Mouse (Mus musculus): ENCODE results near the gene Prok2.

- TF ChIP-seq CTCF (IDR thresholded peaks at IDR 0.05; ENCODE audit: insufficient read depth, low read length) (no peak), POLR2A (IDR thresholded peaks at IDR 0.05; ENCODE audit: borderline replicate concordance, extremely low read depth, low read depth, low read length) (no peak)
These were observed 37.7 kb downstream of the Prok2 start for GRCm38 (mm10) chr6:99688513-99688912.
